Mouse (Mus musculus): Measurements from ENCODE around the gene Dyrk1a. TPM values are rescaled to one million over a fixed set of nuclear protein-coding genes. Genes with fewer than 3 reads are reported as not detected.

Gene Dyrk1a
- total RNA-seq, 2 experiments from 2014 or later, result 84.3 to 90.8 TPM

GRCm38 (mm10) chr16:94588974-94589373 is 19.2 kb downstream of the Dyrk1a start:
- no peak for DNase-seq (ENCODE audit: extremely low spot score in 1 of 2, low spot score in 1 of 2)

- no peak for DNase-seq (ENCODE audit: extremely low spot score in 1 of 2, low spot score in 1 of 2)
Measured at GRCm38 (mm10) chr16:94589648-94590047, 19.8 kb downstream of the Dyrk1a start.

GRCm38 (mm10) chr16:94590214-94590613 is 20.4 kb downstream of the Dyrk1a start:
- DNase-seq (ENCODE audit: extremely low spot score in 1 of 2, low spot score in 1 of 2), result no peak

- DNase-seq (ENCODE audit: extremely low spot score in 1 of 2, low spot score in 1 of 2), result no peak
Measured at GRCm38 (mm10) chr16:94590977-94591376, 21.2 kb downstream of the Dyrk1a start.

GRCm38 (mm10) chr16:94591536-94591935 is 21.7 kb downstream of the Dyrk1a start:
- no peak for DNase-seq (ENCODE audit: extremely low spot score in 1 of 2, low spot score in 1 of 2)

GRCm38 (mm10) chr16:94596633-94597032 is 26.8 kb downstream of the Dyrk1a start:
- DNase-seq (ENCODE audit: extremely low spot score in 1 of 2, low spot score in 1 of 2), result no peak

- DNase-seq (ENCODE audit: extremely low spot score in 1 of 2, low spot score in 1 of 2), result no peak
Measured at GRCm38 (mm10) chr16:94597640-94598039, 27.8 kb downstream of the Dyrk1a start.

- no peak for DNase-seq (ENCODE audit: extremely low spot score in 1 of 2, low spot score in 1 of 2)
Measured at GRCm38 (mm10) chr16:94599977-94600724, 30.3 kb downstream of the Dyrk1a start.

- no peak for DNase-seq (ENCODE audit: extremely low spot score in 1 of 2, low spot score in 1 of 2)
Measured at GRCm38 (mm10) chr16:94601089-94601488, 31.3 kb downstream of the Dyrk1a start.

- DNase-seq (ENCODE audit: extremely low spot score in 1 of 2, low spot score in 1 of 2), result peak in 1 of 2 experiments; percentile 34
Measured at GRCm38 (mm10) chr16:94601540-94601953, 31.7 kb downstream of the Dyrk1a start.

- no peak for DNase-seq (ENCODE audit: extremely low spot score in 1 of 2, low spot score in 1 of 2)
Measured at GRCm38 (mm10) chr16:94602188-94602587, 32.4 kb downstream of the Dyrk1a start.

GRCm38 (mm10) chr16:94602730-94603129 is 32.9 kb downstream of the Dyrk1a start:
- no peak for DNase-seq (ENCODE audit: extremely low spot score in 1 of 2, low spot score in 1 of 2)

- DNase-seq (ENCODE audit: extremely low spot score in 1 of 2, low spot score in 1 of 2), result no peak
Measured at GRCm38 (mm10) chr16:94606169-94606568, 36.4 kb downstream of the Dyrk1a start.

GRCm38 (mm10) chr16:94607468-94607867 is 37.7 kb downstream of the Dyrk1a start:
- no peak for DNase-seq (ENCODE audit: extremely low spot score in 1 of 2, low spot score in 1 of 2)

- DNase-seq (ENCODE audit: extremely low spot score in 1 of 2, low spot score in 1 of 2), result no peak
Measured at GRCm38 (mm10) chr16:94608706-94609594, 39.1 kb downstream of the Dyrk1a start.

GRCm38 (mm10) chr16:94612573-94612972 is 42.8 kb downstream of the Dyrk1a start:
- no peak for DNase-seq (ENCODE audit: extremely low spot score in 1 of 2, low spot score in 1 of 2)

GRCm38 (mm10) chr16:94617255-94617654 is 47.4 kb downstream of the Dyrk1a start:
- DNase-seq (ENCODE audit: extremely low spot score in 1 of 2, low spot score in 1 of 2), result no peak

- peak in 1 of 2 experiments; percentile 55 for DNase-seq (ENCODE audit: extremely low spot score in 1 of 2, low spot score in 1 of 2)
Measured at GRCm38 (mm10) chr16:94618543-94618942, 48.7 kb downstream of the Dyrk1a start.

- DNase-seq (ENCODE audit: extremely low spot score in 1 of 2, low spot score in 1 of 2), result no peak
Measured at GRCm38 (mm10) chr16:94619301-94619700, 49.5 kb downstream of the Dyrk1a start.

- DNase-seq (ENCODE audit: extremely low spot score in 1 of 2, low spot score in 1 of 2), result no peak
Measured at GRCm38 (mm10) chr16:94624871-94625270, 55.1 kb downstream of the Dyrk1a start.

- DNase-seq (ENCODE audit: extremely low spot score in 1 of 2, low spot score in 1 of 2), result no peak
Measured at GRCm38 (mm10) chr16:94625639-94626038, 55.8 kb downstream of the Dyrk1a start.
